Mouse (Mus musculus): ENCODE data around the gene E330009J07Rik. TPM values are rescaled to one million over a fixed set of nuclear protein-coding genes. Genes with fewer than 3 reads are reported as not detected.
A peak's percentile ranks its signal among the peaks of the same experiment; 100 is the strongest.

Gene E330009J07Rik
- polyA plus RNA-seq, 1 experiment, result 64.6 TPM

DNA sequence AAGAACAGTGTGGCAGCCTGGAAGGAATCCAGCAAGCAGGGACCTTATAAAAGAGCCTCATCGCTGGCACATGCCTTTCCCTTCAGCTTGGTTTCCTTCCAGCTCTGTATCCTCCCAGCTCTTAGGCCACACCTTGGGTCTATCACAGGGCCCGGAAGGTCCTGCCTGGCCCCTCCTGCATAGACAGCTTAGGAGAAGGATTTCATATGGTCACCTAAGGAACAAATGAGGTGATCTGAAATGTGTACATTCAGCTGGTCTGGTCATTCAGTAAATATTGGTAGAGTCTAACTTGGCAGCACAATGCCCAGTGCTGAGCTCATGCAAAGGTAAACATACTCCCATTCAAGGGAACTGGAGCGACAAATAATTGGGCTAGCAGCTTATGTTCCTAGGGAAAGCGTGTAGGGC, 6.4 kb downstream of the E330009J07Rik start:
- no peak overlapping the region for H3K4me3 ChIP-seq (replicated peaks; ENCODE audit: insufficient read depth, low read depth, low read length)
- 8% methylated on average over 4 of the region's 4 CpGs for WGBS
- H3K4me1 ChIP-seq (ENCODE audit: control insufficient read depth, insufficient read depth, low read length), result peaks cover 47% of the 10 kb centered on the region; the same call in 1 of the 2 replicates
- H3K27me3 ChIP-seq (ENCODE audit: control insufficient read depth, insufficient read depth, low read length), result no peaks in the 10 kb centered on the region
- TF ChIP-seq POLR2A (IDR thresholded peaks at IDR 0.05; ENCODE audit: borderline replicate concordance, insufficient read depth, low read length) (no peak), CTCF (IDR thresholded peaks at IDR 0.05; ENCODE audit: borderline replicate concordance, insufficient read depth, low read depth, low read length) (no peak)
- peak; percentile 78 to 88 for DNase-seq
- H3K27ac ChIP-seq (ENCODE audit: insufficient read depth, low read length), result peak overlapping the region; percentile 83

DNA sequence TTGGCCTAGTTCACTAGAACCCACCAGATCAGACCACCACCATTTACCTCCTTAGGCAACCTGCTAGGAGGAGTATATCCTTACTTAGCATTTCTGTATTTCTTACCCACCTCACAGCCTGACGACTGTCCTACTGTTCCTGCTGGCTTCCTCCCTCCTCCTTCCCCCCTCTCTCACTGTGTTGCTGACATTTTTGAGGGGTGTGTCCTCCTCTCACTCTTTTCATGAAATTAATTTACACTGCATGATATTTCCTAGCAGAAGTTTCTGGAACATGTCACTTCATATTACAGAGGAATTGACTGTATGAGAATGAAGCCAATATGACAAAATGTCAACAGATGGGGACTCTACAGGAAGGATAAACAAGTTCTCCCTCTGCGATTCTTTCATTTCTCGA, 7.2 kb downstream of the E330009J07Rik start:
- 7% methylated on average over 3 of the region's 3 CpGs for WGBS
- TF ChIP-seq CTCF (IDR thresholded peaks at IDR 0.05; ENCODE audit: borderline replicate concordance, insufficient read depth, low read depth, low read length), result no peak
- TF ChIP-seq POLR2A (IDR thresholded peaks at IDR 0.05; ENCODE audit: borderline replicate concordance, insufficient read depth, low read length), result no peak
- peak overlapping the region; percentile 92 for H3K27ac ChIP-seq (ENCODE audit: insufficient read depth, low read length)
- peaks cover 47% of the 10 kb centered on the region; the same call in 1 of the 2 replicates for H3K4me1 ChIP-seq (ENCODE audit: control insufficient read depth, insufficient read depth, low read length)
- peak in 1 of 2 experiments; percentile 78 for DNase-seq
- H3K4me3 ChIP-seq (replicated peaks; ENCODE audit: insufficient read depth, low read depth, low read length), result peak overlapping the region; percentile 33
- no peaks in the 10 kb centered on the region for H3K27me3 ChIP-seq (ENCODE audit: control insufficient read depth, insufficient read depth, low read length)

DNA sequence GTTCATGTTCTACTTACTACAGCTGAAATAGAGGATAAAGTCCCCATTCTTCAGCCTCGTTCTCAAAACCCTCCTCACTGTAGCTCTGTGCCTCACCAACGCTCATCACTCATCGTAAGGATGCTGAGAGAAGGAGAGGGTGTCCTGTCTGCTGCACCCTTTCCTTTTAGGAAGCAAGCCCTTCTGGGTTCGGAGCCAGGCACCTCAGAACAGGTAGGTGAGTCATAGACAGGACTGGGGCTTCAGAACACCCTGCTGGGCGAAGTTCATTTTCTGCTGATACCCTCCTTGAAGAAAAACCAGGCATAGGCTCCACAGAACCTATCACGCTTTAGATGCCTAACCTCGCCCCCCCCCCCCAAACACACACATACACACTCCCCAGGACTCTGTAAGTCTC, 8.5 kb downstream of the E330009J07Rik start:
- 29% methylated on average over 7 of the region's 7 CpGs for WGBS
- Histone ChIP-seq H3K4me3 (replicated peaks; ENCODE audit: insufficient read depth, low read depth, low read length) (peak overlapping the region; percentile 3), H3K27ac (ENCODE audit: insufficient read depth, low read length) (peak overlapping the region; percentile 83), H3K4me1 (ENCODE audit: control insufficient read depth, insufficient read depth, low read length) (peaks cover 45% of the 10 kb centered on the region; the same call in 1 of the 2 replicates), H3K27me3 (ENCODE audit: control insufficient read depth, insufficient read depth, low read length) (no peaks in the 10 kb centered on the region)
- peak in 1 of 2 experiments; percentile 62 for DNase-seq
- TF ChIP-seq CTCF (IDR thresholded peaks at IDR 0.05; ENCODE audit: borderline replicate concordance, insufficient read depth, low read depth, low read length) (no peak), POLR2A (IDR thresholded peaks at IDR 0.05; ENCODE audit: borderline replicate concordance, insufficient read depth, low read length) (no peak)

DNA sequence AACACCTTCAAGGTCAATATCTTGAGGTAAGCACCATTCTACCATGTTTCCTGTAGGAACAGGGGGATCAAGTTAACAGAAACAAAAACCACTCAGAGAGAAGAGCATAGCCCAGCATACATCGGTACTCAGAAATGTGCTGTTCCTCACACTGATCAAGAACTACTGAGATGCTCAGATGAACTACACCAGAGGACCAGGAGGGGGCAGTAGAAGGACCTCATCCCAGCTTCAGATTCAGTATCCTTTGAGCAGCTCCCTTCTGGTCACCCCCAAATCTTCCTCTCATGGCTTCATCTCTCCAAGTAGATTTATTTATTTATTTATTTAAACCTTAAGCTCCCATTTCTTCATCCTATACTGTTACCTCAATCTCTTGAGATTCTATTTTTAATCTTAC, 12.2 kb downstream of the E330009J07Rik start:
- WGBS, result 47% methylated on average over 1 of the region's 1 CpGs
- no peak overlapping the region for H3K4me3 ChIP-seq (replicated peaks; ENCODE audit: insufficient read depth, low read depth, low read length)
- DNase-seq, result peak in 1 of 2 experiments; percentile 59
- TF ChIP-seq POLR2A (IDR thresholded peaks at IDR 0.05; ENCODE audit: borderline replicate concordance, insufficient read depth, low read length) (no peak), CTCF (IDR thresholded peaks at IDR 0.05; ENCODE audit: borderline replicate concordance, insufficient read depth, low read depth, low read length) (peak; percentile 52; the same call in 1 of the 2 replicates)
- H3K27me3 ChIP-seq (ENCODE audit: control insufficient read depth, insufficient read depth, low read length), result no peaks in the 10 kb centered on the region
- peaks cover 47% of the 10 kb centered on the region for H3K4me1 ChIP-seq (ENCODE audit: control insufficient read depth, insufficient read depth, low read length)
- H3K27ac ChIP-seq (ENCODE audit: insufficient read depth, low read length), result no peak overlapping the region

DNA sequence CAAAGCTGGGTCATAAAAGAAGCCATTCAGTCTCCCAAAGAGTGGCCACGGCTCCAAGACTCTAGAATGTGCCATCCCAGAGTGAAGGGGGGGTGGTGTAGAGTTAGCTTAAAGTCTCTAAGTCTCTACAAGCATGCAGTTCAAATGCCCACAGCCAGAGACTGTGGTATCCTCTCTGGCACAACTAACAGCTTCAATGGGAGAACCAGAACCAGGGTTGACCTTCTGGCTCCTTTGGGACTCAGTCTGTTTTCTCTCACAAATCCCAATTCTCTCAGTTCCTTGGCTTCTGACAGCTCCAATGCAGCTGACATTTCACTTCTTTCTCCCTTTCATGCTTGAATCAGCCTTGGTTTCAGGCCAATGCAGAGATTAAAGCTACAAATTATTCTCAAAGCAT, 12.9 kb downstream of the E330009J07Rik start:
- Histone ChIP-seq H3K4me1 (ENCODE audit: control insufficient read depth, insufficient read depth, low read length) (peaks cover 47% of the 10 kb centered on the region), H3K4me3 (replicated peaks; ENCODE audit: insufficient read depth, low read depth, low read length) (no peak overlapping the region), H3K27me3 (ENCODE audit: control insufficient read depth, insufficient read depth, low read length) (no peaks in the 10 kb centered on the region), H3K27ac (ENCODE audit: insufficient read depth, low read length) (peak overlapping the region; percentile 26)
- TF ChIP-seq POLR2A (IDR thresholded peaks at IDR 0.05; ENCODE audit: borderline replicate concordance, insufficient read depth, low read length), result no peak
- no peak for TF ChIP-seq CTCF (IDR thresholded peaks at IDR 0.05; ENCODE audit: borderline replicate concordance, insufficient read depth, low read depth, low read length)
- peak in 1 of 2 experiments; percentile 48 for DNase-seq
- 6% methylated on average over 1 of the region's 1 CpGs for WGBS

DNA sequence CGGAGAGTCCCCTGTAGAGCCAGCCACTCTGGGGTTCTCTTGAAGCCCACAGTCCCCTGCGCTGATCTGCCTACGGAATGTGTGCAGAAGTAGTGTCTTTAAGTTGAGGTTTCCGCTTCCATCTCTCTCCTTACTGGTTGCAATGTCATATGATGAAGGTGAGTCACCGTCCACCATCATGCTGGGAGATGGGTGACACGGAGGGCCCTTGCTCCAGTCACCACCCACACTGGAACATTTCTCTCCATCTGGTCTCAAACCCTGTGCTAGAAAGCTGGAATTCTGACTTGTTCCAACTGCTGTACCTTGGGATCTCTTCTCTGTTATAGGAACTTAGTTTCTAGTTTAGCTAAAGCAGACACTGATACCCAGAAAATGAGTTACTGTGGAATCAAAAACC, 14.8 kb downstream of the E330009J07Rik start:
- DNase-seq, result no peak
- TF ChIP-seq POLR2A (IDR thresholded peaks at IDR 0.05; ENCODE audit: borderline replicate concordance, insufficient read depth, low read length) (no peak), CTCF (IDR thresholded peaks at IDR 0.05; ENCODE audit: borderline replicate concordance, insufficient read depth, low read depth, low read length) (no peak)
- Histone ChIP-seq H3K4me1 (ENCODE audit: control insufficient read depth, insufficient read depth, low read length) (peaks cover 36% of the 10 kb centered on the region), H3K27me3 (ENCODE audit: control insufficient read depth, insufficient read depth, low read length) (no peaks in the 10 kb centered on the region), H3K27ac (ENCODE audit: insufficient read depth, low read length) (no peak overlapping the region), H3K4me3 (replicated peaks; ENCODE audit: insufficient read depth, low read depth, low read length) (no peak overlapping the region)
- WGBS, result 65% methylated on average over 6 of the region's 6 CpGs

DNA sequence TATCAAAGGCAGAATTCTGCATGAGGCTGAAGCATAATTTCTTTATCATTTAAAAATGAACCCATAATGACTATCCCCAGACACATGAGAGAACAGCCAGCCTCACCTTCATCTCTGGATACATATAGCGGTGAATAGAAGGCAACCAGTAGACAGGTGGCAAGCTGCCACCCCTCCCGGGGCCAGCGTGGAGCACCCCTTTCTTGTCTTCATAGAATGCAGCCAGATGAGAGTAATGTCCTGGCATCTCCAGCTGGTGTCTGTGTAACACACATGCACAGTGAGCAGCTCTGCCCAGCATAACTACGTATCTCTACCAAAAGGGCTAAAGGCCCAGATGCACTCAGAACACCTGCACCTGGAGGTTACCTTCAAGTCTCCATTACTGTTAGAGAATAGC, 17.5 kb downstream of the E330009J07Rik start:
- Histone ChIP-seq H3K27ac (ENCODE audit: insufficient read depth, low read length) (no peak overlapping the region), H3K4me3 (replicated peaks; ENCODE audit: insufficient read depth, low read depth, low read length) (no peak overlapping the region), H3K4me1 (ENCODE audit: control insufficient read depth, insufficient read depth, low read length) (peaks cover 41% of the 10 kb centered on the region), H3K27me3 (ENCODE audit: control insufficient read depth, insufficient read depth, low read length) (no peaks in the 10 kb centered on the region)
- DNase-seq, result peak in 1 of 2 experiments; percentile 29
- WGBS, result 11% methylated on average over 4 of the region's 4 CpGs
- TF ChIP-seq POLR2A (IDR thresholded peaks at IDR 0.05; ENCODE audit: borderline replicate concordance, insufficient read depth, low read length), result no peak
- TF ChIP-seq CTCF (IDR thresholded peaks at IDR 0.05; ENCODE audit: borderline replicate concordance, insufficient read depth, low read depth, low read length), result no peak

DNA sequence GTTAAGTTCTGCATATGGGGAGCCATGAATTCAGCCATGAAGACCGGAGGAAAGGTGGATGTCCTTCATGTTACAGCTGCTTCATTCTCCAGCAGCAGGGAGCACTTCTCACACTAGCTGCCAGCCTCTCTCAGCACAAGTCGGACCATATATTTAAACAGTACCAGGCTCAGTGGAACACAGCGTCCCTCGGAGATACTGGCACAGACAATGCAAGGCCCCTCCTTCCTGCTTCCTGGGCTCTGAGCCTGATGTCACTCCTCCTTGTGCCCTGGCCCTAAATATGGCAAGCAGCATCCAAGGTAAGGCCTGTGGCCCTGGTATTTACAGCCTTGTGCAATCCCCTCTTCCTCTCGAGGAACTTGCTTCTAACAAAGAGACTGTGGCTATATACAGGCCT, 20.1 kb downstream of the E330009J07Rik start:
- Histone ChIP-seq H3K4me1 (ENCODE audit: control insufficient read depth, insufficient read depth, low read length) (peaks cover 41% of the 10 kb centered on the region), H3K27me3 (ENCODE audit: control insufficient read depth, insufficient read depth, low read length) (no peaks in the 10 kb centered on the region), H3K27ac (ENCODE audit: insufficient read depth, low read length) (peak overlapping the region; percentile 79), H3K4me3 (replicated peaks; ENCODE audit: insufficient read depth, low read depth, low read length) (no peak overlapping the region)
- peak in 1 of 2 experiments; percentile 63 for DNase-seq
- 8% methylated on average over 5 of the region's 5 CpGs for WGBS
- TF ChIP-seq POLR2A (IDR thresholded peaks at IDR 0.05; ENCODE audit: borderline replicate concordance, insufficient read depth, low read length) (no peak), CTCF (IDR thresholded peaks at IDR 0.05; ENCODE audit: borderline replicate concordance, insufficient read depth, low read depth, low read length) (no peak)

All from cerebellum, adult 2 months (tissue).